Mouse (Mus musculus) testis, adult 2 months (tissue): Measurements from ENCODE around the gene Cnga3. TPM values are rescaled to one million over a fixed set of nuclear protein-coding genes. Genes with fewer than 3 reads are reported as not detected.

Source experiments
- H3K27ac ChIP-seq: fragments of 200-500 bp; 2 replicates; pipeline ENCODE4 v1.5.1; 2012; ENCODE audit warnings: low read depth, low read length; ENCODE audit not compliant: control insufficient read depth, insufficient read depth
- H3K27me3 ChIP-seq: fragments of 200-500 bp; 2 replicates; pipeline ENCODE4 v1.6.1; 2012; ENCODE audit warnings: mild to moderate bottlenecking, low read length, moderate library complexity; ENCODE audit not compliant: control insufficient read depth, insufficient read depth
- H3K36me3 ChIP-seq: fragments of 200-500 bp; 2 replicates; pipeline ENCODE4 v1.6.1; 2012; ENCODE audit warnings: mild to moderate bottlenecking, low read length; ENCODE audit not compliant: control insufficient read depth, insufficient read depth
- H3K4me1 ChIP-seq: fragments of 200-500 bp; 2 replicates; pipeline ENCODE4 v1.6.1; 2012; ENCODE audit warnings: low read length; ENCODE audit not compliant: control insufficient read depth, insufficient read depth
- H3K4me3 ChIP-seq: fragments of 200-500 bp; 2 replicates; pipeline ENCODE4 v1.5.1; 2012; ENCODE audit warnings: low read depth, mild to moderate bottlenecking, low read length, moderate library complexity, mixed read lengths; ENCODE audit not compliant: control insufficient read depth
- CTCF ChIP-seq: fragments of 200-500 bp; IDR thresholded peaks from 2 replicates; pipeline ENCODE4 v1.5.1; 2012; ENCODE audit warnings: low read depth, mild to moderate bottlenecking, inconsistent platforms, low read length, moderate library complexity; ENCODE audit not compliant: control insufficient read depth, insufficient read depth, insufficient replicate concordance
- POLR2A ChIP-seq: fragments of 200-500 bp; IDR thresholded peaks from 2 replicates; pipeline ENCODE4 v1.6.1; 2012; ENCODE audit warnings: low read depth, mild to moderate bottlenecking, inconsistent platforms, low read length, moderate library complexity; ENCODE audit not compliant: control insufficient read depth
- polyA plus RNA-seq: library from polyadenylated mRNA; depleted of rRNA; stranded (reverse); fragments of >200 nt; gene quantifications from 2 replicates; pipeline ENCODE4 v1.2.3, GENCODE M21; 2012

The Cnga3 gene
- polyA plus RNA-seq, 1 experiment, result 0.62 TPM

DNA sequence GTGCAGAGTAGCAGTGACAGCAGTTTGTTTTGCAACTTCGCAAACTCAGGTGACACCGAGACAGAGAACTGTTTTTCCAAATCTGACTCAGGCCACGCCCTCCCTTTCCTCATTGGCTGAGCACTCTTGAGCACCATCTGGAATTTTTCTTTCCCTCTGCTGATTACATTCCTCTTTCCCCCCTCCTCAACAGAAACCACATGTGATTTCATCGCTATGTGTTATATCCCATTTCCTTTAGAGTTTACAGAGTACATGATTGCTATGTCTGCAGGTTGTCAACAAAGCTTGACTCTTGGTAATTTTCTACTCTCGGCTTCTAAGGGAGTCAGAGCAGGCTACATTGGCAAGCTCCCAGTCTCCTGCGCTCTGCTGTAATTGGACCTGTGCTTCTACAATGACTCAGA, 17.1 kb downstream of the Cnga3 start:
- Histone ChIP-seq H3K4me1 (peaks cover 6% of the 10 kb centered on the region), H3K27me3 (no peaks in the 10 kb centered on the region), H3K27ac (no peak overlapping the region), H3K36me3 (no peaks in the 10 kb centered on the region), H3K4me3 (no peak overlapping the region)
- TF ChIP-seq CTCF (no peak), POLR2A (no peak)

DNA sequence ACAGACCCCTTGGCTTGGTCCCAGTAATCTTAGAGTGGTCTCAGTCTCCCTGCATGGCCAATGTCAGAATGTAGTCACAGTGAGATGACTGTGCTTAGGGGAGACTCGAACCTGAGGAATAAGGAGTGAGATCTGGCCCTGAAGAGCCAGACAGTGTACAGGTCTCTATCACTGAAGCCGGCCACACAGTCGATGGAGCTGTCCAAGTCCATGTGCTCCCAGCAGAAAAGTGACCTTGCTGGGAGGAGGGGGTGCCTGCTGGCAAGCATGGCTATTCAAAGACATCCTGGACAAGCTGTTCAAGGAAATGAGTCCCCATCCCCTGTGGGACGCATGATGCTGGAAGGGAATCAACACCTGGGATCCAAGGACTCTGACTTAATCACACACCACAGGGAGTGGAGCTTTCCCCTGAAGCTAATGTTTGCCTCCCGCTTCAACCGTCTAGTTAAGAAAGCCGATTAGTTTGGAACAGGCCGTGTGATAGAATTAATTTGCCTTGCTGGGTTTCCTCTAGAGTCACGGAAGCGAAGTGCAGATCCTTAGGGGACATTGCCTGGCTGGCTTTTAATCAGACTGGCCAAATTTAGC, 24.9 kb downstream of the Cnga3 start:
- no peaks in the 10 kb centered on the region for H3K36me3 ChIP-seq
- peaks cover 5% of the 10 kb centered on the region for H3K4me1 ChIP-seq
- no peak overlapping the region for H3K4me3 ChIP-seq
- H3K27ac ChIP-seq, result no peak overlapping the region
- TF ChIP-seq POLR2A, result no peak
- TF ChIP-seq CTCF, result no peak
- H3K27me3 ChIP-seq, result no peaks in the 10 kb centered on the region

DNA sequence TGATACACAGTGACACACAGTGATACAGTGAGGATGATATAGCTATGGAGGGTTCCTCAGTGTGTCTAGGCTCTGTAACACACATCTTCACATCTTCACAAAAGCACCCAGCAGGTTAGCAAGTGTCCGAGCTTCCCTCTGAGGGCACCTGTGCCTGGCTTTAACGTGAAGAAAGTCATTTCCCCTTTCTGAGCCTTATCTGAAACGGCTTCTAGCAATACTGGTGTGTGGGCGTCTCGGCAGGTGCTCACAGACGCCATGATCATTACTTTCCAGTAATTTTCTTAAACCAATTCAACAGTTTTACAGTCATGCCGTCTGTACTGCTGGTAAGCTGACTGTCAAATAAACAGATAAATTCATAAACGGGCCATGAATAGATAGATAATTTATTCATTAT, 28.0 kb downstream of the Cnga3 start:
- Histone ChIP-seq H3K27me3 (no peaks in the 10 kb centered on the region), H3K4me3 (no peak overlapping the region), H3K36me3 (no peaks in the 10 kb centered on the region), H3K27ac (no peak overlapping the region), H3K4me1 (no peaks in the 10 kb centered on the region)
- TF ChIP-seq CTCF (no peak), POLR2A (no peak)

DNA sequence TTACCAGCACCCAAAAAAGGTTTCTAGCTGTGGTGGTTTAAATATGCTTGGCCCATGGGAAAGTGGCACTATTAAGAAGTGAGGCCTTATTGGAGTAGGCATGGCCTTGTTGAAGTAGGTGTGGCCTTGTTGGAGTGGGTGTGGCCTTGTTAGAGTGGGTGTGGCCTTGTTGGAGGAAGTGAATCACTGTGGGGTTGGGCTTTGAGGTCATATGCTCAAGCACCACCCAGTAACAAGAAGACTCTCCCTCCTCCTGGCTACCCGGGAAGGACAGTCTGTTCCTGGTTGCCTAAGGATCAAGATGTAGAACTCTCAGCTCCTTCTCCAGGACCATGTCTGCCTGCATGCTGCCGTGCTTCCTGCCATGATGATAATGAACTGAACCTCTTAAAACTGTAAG, 32.2 kb downstream of the Cnga3 start:
- Histone ChIP-seq H3K36me3 (no peaks in the 10 kb centered on the region), H3K27ac (no peak overlapping the region), H3K4me1 (no peaks in the 10 kb centered on the region), H3K27me3 (no peaks in the 10 kb centered on the region), H3K4me3 (no peak overlapping the region)
- TF ChIP-seq CTCF (no peak), POLR2A (no peak)

DNA sequence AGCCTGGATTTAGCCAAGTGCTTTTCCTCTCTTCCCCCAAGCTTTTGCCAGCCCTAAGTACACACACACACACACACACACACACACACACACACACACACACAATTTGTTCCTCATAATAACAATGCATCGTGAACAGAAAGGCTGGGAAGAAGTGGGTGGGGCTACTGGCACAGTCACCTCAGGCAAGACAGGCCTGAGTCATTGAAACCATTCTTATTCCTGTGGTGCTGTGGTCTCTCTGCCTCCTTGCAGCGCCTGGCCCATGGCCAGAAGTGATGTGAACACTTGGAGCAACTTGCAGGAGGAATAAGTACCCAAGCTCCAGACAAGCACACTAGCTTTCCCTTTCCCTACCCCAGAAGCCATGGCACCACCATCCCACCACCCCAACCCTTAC, 34.2 kb downstream of the Cnga3 start:
- no peak for TF ChIP-seq CTCF
- no peak for TF ChIP-seq POLR2A
- no peaks in the 10 kb centered on the region for H3K27me3 ChIP-seq
- H3K27ac ChIP-seq, result no peak overlapping the region
- H3K36me3 ChIP-seq, result no peaks in the 10 kb centered on the region
- H3K4me3 ChIP-seq, result no peak overlapping the region
- H3K4me1 ChIP-seq, result no peaks in the 10 kb centered on the region

DNA sequence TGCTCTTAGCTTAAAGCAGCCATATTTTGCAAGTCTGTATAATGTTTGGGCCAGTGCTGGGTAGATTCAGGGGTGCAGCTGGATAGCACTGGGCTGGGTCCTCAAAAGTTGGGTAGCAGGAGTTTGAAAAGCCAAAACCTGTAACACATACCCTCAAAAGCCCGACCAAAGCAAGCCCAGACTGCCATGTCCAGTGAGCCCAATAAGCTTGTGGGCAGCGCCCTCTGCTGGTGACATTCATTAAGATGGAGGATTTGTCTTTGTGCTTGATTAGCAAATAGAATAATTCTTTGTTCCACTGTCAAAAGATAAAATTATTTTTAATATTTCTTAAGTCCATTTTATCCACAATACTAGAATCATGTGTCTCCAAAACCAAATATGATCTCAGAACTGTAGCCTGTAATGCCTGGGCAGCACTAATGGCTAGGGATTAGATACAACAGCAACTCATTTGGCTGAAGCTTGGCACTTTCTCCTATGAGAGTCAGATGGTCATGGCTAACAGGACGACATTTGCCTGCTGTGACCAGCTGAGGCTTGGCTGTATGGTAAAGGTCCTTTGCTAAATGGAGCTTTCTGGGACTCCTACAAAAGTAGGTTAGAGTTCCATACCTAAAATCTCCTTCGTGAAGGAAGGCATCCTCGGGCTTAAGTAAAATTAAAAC, 36.5 kb downstream of the Cnga3 start:
- Histone ChIP-seq H3K27me3 (no peaks in the 10 kb centered on the region), H3K36me3 (no peaks in the 10 kb centered on the region), H3K27ac (no peak overlapping the region), H3K4me3 (no peak overlapping the region), H3K4me1 (no peaks in the 10 kb centered on the region)
- TF ChIP-seq CTCF (peak; percentile 76; the same call in 1 of the 2 replicates), POLR2A (no peak)

DNA sequence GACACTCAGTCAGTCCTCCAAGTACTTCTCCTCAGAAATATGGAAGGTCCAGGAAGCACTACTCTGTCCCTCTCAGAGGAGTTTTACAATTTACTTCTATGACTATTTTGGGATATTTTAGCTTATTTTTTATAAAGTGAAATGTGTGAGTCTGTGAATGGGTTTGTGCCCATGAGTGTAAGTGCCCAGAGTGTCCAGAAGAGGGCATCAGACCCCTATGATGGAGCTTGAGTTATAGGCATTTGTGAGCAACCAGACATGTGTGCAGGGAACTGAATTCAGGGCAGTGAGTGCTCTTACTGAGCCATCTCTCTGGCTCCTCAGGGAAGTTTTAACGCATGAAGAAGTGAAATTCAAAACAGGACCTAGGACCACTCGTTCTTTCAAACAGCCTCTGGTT, 44.2 kb downstream of the Cnga3 start:
- no peaks in the 10 kb centered on the region for H3K36me3 ChIP-seq
- H3K4me3 ChIP-seq, result no peak overlapping the region
- H3K4me1 ChIP-seq, result peaks cover 17% of the 10 kb centered on the region
- no peak overlapping the region for H3K27ac ChIP-seq
- TF ChIP-seq CTCF (no peak), POLR2A (no peak)
- no peaks in the 10 kb centered on the region for H3K27me3 ChIP-seq

DNA sequence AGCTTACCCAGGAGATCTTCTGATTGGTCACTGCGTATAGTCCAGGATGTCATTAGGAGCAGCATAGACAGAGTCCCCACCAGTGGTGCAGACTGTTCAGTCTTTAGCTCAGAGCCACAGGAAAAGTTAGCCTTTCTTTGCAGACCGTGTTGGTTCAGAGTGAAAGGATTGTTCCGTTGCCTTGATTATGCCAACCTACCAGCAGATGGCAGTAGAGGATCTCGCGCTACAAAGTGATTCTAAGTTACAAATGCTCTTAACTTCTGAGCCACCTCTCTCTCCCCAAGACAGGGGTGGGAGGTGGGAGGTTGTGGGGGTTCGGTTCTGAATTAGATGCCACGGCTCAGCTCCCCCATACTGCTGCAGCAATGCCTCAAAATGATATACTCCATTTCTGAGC, 58.2 kb downstream of the Cnga3 start:
- no peaks in the 10 kb centered on the region for H3K27me3 ChIP-seq
- no peaks in the 10 kb centered on the region for H3K36me3 ChIP-seq
- H3K4me3 ChIP-seq, result no peak overlapping the region
- no peak overlapping the region for H3K27ac ChIP-seq
- TF ChIP-seq POLR2A, result no peak
- peak; percentile 41; the same call in 1 of the 2 replicates for TF ChIP-seq CTCF
- no peaks in the 10 kb centered on the region for H3K4me1 ChIP-seq
